Comparison of ENCODE assay signal across 17 mouse cellular contexts in the genomic region with DNA sequence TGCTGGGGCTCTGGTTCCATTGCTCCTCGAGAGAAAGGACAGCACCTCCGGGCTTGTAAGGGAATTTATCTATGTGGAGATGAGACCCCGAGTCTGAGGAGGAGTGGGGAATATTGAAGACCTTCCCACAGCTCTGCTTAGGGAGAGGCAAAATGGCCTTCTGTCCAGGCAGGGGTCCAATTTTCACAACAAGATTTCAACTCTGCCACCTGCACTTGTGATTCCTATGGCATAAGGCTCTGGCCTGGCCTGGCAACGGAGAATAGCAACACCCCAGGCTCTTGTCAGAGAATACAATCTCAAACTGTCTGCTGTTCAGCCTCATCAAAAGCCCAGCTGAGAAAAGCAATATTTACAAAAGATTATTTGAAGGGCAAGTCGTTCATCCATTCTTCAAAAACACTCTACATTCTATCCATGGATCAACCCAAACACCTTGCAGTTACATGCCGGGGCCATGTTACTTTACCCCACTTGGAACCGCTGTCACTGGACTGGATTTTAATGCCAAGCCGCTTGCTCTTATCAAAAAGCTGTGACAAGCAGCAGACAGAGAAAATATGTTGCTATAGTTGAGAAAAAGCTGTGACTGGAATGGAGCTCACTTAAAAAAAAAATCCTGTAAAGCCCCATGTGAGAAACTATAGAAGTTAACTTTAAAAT.
"Had no signal": no experiment of that assay in that cellular context is flagged by ENCODE, and none has a peak within 500 bp of the region (broad histone marks: within the 10 kb centered on the region; RNA-seq: fewer than 3 reads in every experiment).

No protein-coding gene starts in this region.

- H3K27ac ChIP-seq: kidney, postnatal 0 days; limb, embryonic 13.5 days; liver, embryonic 15.5 days; midbrain, embryonic 10.5 days; stomach, embryonic 15.5 days had no signal

- H3K36me3 ChIP-seq: liver, embryonic 15.5 days; midbrain, embryonic 10.5 days; stomach, embryonic 15.5 days had no signal

- DNase-seq: kidney, postnatal 36 days; layer of hippocampus, adult 9-11 months; layer of hippocampus, postnatal 36 days; lung, adult 2 months; lung, postnatal 36 days; midbrain, embryonic 14.5 days; retina, postnatal 1 day; thymus, adult 2 months; thymus, postnatal 25 days had no signal

- H3K9ac ChIP-seq: limb, embryonic 13.5 days; liver, embryonic 15.5 days; stomach, embryonic 15.5 days had no signal

- H3K4me3 ChIP-seq: limb, embryonic 13.5 days; liver, embryonic 15.5 days; midbrain, embryonic 10.5 days; myocyte; stomach, embryonic 15.5 days had no signal

- H3K4me2 ChIP-seq: limb, embryonic 13.5 days; liver, embryonic 11.5 days; liver, embryonic 15.5 days; stomach, embryonic 15.5 days had no signal

- H3K9me3 ChIP-seq: liver, embryonic 15.5 days; stomach, embryonic 15.5 days had no signal

- H3K27me3 ChIP-seq: limb, embryonic 13.5 days; liver, embryonic 15.5 days; stomach, embryonic 15.5 days had no signal

- H3K4me1 ChIP-seq: limb, embryonic 13.5 days; liver, embryonic 15.5 days; midbrain, embryonic 10.5 days; stomach, embryonic 15.5 days had no signal

- ATAC-seq: lung, postnatal 0 days had no signal
